Mouse (Mus musculus) gastrocnemius, postnatal 14 days (tissue): ENCODE measurements at regions not wholly inside any gene's neighbourhood (a gene's known extent, or its start where the extent isn't known, plus 50 kb on each side); places are given as distances from the start of the nearest gene placed in this dataset.
"Not testable (repeated sequence)": the region's sequence is repeated elsewhere in the genome, so short reads cannot be mapped to it uniquely, and the experiment has no call there.

ENCODE experiments used
- DNase-seq: peaks from one replicate; pipeline ENCODE4 v3.0.0; 2021; ENCODE audit warnings: mixed read lengths
- intact Hi-C: fragments of 180-260 bp; cut with DNase I; formaldehyde crosslinking; loops from one replicate; pipeline ENCODE4 v1.15.1; 2025; ENCODE audit warnings: low total_unique reads

GRCm38 (mm10) chrX:77307374-77307773 is 203.4 kb upstream of the Tbl1x start:
- intact Hi-C loops: no loop called here

GRCm38 (mm10) chrX:77314384-77314783 is 196.4 kb upstream of the Tbl1x start:
- intact Hi-C loops: loop anchor here (10.0 kb wide), 1 partner anchor 400 kb away; no protein-coding TSS in a partner anchor
- no peak for DNase-seq

More at GRCm38 (mm10) chrX:77307374-77307773, 203.4 kb upstream of the Tbl1x start:
- no peak for DNase-seq

- no peak for DNase-seq
- intact Hi-C loops: loop anchor here (10.0 kb wide), 1 partner anchor 321 kb away; no protein-coding TSS in a partner anchor
Observed at GRCm38 (mm10) chrX:77323644-77324043, 187.2 kb upstream of the Tbl1x start.

GRCm38 (mm10) chrX:77353181-77353580 is 157.6 kb upstream of the Tbl1x start:
- no peak for DNase-seq
- intact Hi-C loops: no loop called here

GRCm38 (mm10) chrX:77360551-77360950 is 150.3 kb upstream of the Tbl1x start:
- DNase-seq: no peak
- intact Hi-C loops: no loop called here

- intact Hi-C loops: no loop called here
- no peak for DNase-seq
Observed at GRCm38 (mm10) chrX:77361106-77361505, 149.7 kb upstream of the Tbl1x start.

- intact Hi-C loops: no loop called here
- no peak for DNase-seq
Observed at GRCm38 (mm10) chrX:77363657-77364056, 147.2 kb upstream of the Tbl1x start.

- intact Hi-C loops: no loop called here
- no peak for DNase-seq
Observed at GRCm38 (mm10) chrX:77367351-77367750, 143.5 kb upstream of the Tbl1x start.

- DNase-seq: no peak
- intact Hi-C loops: no loop called here
Observed at GRCm38 (mm10) chrX:77387271-77387670, 123.5 kb upstream of the Tbl1x start.

GRCm38 (mm10) chrX:77391760-77392446 is 118.9 kb upstream of the Tbl1x start:
- no peak for DNase-seq
- intact Hi-C loops: no loop called here

GRCm38 (mm10) chrX:77406896-77407295 is 103.9 kb upstream of the Tbl1x start:
- no peak for DNase-seq
- intact Hi-C loops: no loop called here

- intact Hi-C loops: no loop called here
Observed at GRCm38 (mm10) chrX:77407925-77408324, 102.9 kb upstream of the Tbl1x start.

GRCm38 (mm10) chrX:77409370-77409769 is 101.4 kb upstream of the Tbl1x start:
- intact Hi-C loops: no loop called here
- no peak for DNase-seq

More at GRCm38 (mm10) chrX:77407925-77408324, 102.9 kb upstream of the Tbl1x start:
- no peak for DNase-seq

- intact Hi-C loops: no loop called here
- no peak for DNase-seq
Observed at GRCm38 (mm10) chrX:77410812-77411211, 100.0 kb upstream of the Tbl1x start.

GRCm38 (mm10) chrX:77414156-77414555 is 96.7 kb upstream of the Tbl1x start:
- no peak for DNase-seq
- intact Hi-C loops: no loop called here

GRCm38 (mm10) chrX:77417766-77418165 is 93.0 kb upstream of the Tbl1x start:
- intact Hi-C loops: no loop called here
- DNase-seq: no peak

- DNase-seq: no peak
- intact Hi-C loops: no loop called here
Observed at GRCm38 (mm10) chrX:77422206-77422605, 88.6 kb upstream of the Tbl1x start.

GRCm38 (mm10) chrX:77424792-77425727 is 85.8 kb upstream of the Tbl1x start:
- intact Hi-C loops: no loop called here
- no peak for DNase-seq

GRCm38 (mm10) chrX:77425728-77426102 is 85.1 kb upstream of the Tbl1x start:
- intact Hi-C loops, DNase-seq: not testable (repeated sequence)

GRCm38 (mm10) chrX:77426836-77427235 is 84.0 kb upstream of the Tbl1x start:
- intact Hi-C loops, DNase-seq: not testable (repeated sequence)
